In the genomic region with DNA sequence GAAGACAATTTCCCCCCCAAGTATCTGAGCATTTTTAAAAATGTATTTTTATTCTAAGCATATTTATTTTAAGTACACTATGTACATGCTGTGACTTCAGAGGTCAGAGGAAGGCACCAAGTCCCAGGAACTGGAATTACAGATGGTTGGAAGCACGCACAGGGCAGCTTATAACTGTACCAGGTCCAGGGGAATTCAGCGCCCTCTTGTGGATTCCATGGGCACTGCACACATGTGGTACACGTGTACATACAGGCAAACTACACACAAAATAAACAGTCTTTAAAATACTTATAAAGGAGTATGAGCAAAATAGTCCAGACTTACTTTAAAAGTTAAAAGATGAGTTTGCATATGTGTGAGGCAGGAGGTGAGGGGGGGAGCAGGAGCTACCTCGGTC, we compare ENCODE assay signal across 11 mouse cellular contexts. TPM values are rescaled to one million over a fixed set of nuclear protein-coding genes. Genes with fewer than 3 reads are reported as not detected.
A peak's percentile ranks its signal among the peaks of the same experiment; 100 is the strongest.
DNase-seq lines count a peak whose midpoint lies in the region; ATAC-seq and TF ChIP-seq lines count a peak whose summit lies in the region.
"Had no signal": no experiment of that assay in that cellular context is flagged by ENCODE, and none has a peak within 500 bp of the region (broad histone marks: within the 10 kb centered on the region; RNA-seq: fewer than 3 reads in every experiment).

No protein-coding gene starts in this region.

- H3K4me3 ChIP-seq in intestine, embryonic 14.5 days (ENCODE audit: low read depth, low read length) = no peak overlapping the region
- no peak overlapping the region for H3K4me3 ChIP-seq in intestine, embryonic 15.5 days (replicated peaks)
- H3K4me3 ChIP-seq in midbrain, postnatal 0 days (ENCODE audit: low read depth, low read length) = no peak overlapping the region
- H3K4me3 ChIP-seq in midbrain, embryonic 16.5 days (ENCODE audit: low read depth, low read length) = no peak overlapping the region
- H3K4me3 ChIP-seq in hindbrain, embryonic 12.5 days = no peak overlapping the region
- H3K4me3 ChIP-seq: midbrain, embryonic 12.5 days had no signal

- 84% methylated on average over 4 of the region's 4 CpGs for whole genome bisulfite sequencing in intestine, embryonic 14.5 days
- 77% methylated on average over 4 of the region's 4 CpGs for WGBS in intestine, embryonic 15.5 days
- 85% methylated on average over 4 of the region's 4 CpGs for WGBS in midbrain, postnatal 0 days
- WGBS in midbrain, embryonic 16.5 days = 87% methylated on average over 4 of the region's 4 CpGs
- WGBS in hindbrain, embryonic 12.5 days = 83% methylated on average over 4 of the region's 4 CpGs

- H3K4me1 ChIP-seq in intestine, embryonic 14.5 days (replicated peaks; ENCODE audit: control insufficient read depth, insufficient read depth, low read length) = peaks cover 34% of the 10 kb centered on the region
- peaks cover 18% of the 10 kb centered on the region for H3K4me1 ChIP-seq in intestine, embryonic 15.5 days (replicated peaks)
- no peaks in the 10 kb centered on the region for H3K4me1 ChIP-seq in midbrain, postnatal 0 days (ENCODE audit: insufficient read depth, low read length)
- no peaks in the 10 kb centered on the region for H3K4me1 ChIP-seq in midbrain, embryonic 16.5 days (ENCODE audit: control insufficient read depth, insufficient read depth, low read length)
- H3K4me1 ChIP-seq in hindbrain, embryonic 12.5 days = no peaks in the 10 kb centered on the region
- H3K4me1 ChIP-seq: midbrain, embryonic 12.5 days had no signal

- ATAC-seq in intestine, embryonic 14.5 days (replicated peaks; ENCODE audit: low FRiP score, low TSS enrichment, low read depth) = no peak
- ATAC-seq in intestine, embryonic 15.5 days = no peak
- no peak for ATAC-seq in midbrain, postnatal 0 days (ENCODE audit: low FRiP score)
- ATAC-seq in midbrain, embryonic 16.5 days = no peak
- no peak for ATAC-seq in megakaryocyte-erythroid progenitor cell, adult 5-6 weeks (replicated peaks; ENCODE audit: low FRiP score, low TSS enrichment, poor library complexity, severe bottlenecking)
- ATAC-seq in hindbrain, embryonic 12.5 days (ENCODE audit: low FRiP score) = no peak
- ATAC-seq: Patski had no signal

- H3K27ac ChIP-seq in intestine, embryonic 14.5 days (ENCODE audit: low read depth) = peak overlapping the region; percentile 91
- no peak overlapping the region for H3K27ac ChIP-seq in intestine, embryonic 15.5 days
- H3K27ac ChIP-seq in midbrain, postnatal 0 days (ENCODE audit: low read depth, low read length) = no peak overlapping the region
- no peak overlapping the region for H3K27ac ChIP-seq in midbrain, embryonic 16.5 days (ENCODE audit: low read length)
- H3K27ac ChIP-seq in hindbrain, embryonic 12.5 days = no peak overlapping the region
- H3K27ac ChIP-seq: midbrain, embryonic 12.5 days had no signal

- peak; percentile 55 for TF ChIP-seq CTCF in midbrain, postnatal 0 days (IDR thresholded peaks at IDR 0.05)

- no peaks in the 10 kb centered on the region for H3K27me3 ChIP-seq in intestine, embryonic 14.5 days (replicated peaks; ENCODE audit: control insufficient read depth, insufficient read depth, low read length)
- H3K27me3 ChIP-seq in intestine, embryonic 15.5 days (replicated peaks) = no peaks in the 10 kb centered on the region
- H3K27me3 ChIP-seq in midbrain, postnatal 0 days (ENCODE audit: insufficient read depth, low read length) = no peaks in the 10 kb centered on the region
- H3K27me3 ChIP-seq in midbrain, embryonic 16.5 days (ENCODE audit: control insufficient read depth, insufficient read depth, low read depth, low read length) = no peaks in the 10 kb centered on the region
- H3K27me3 ChIP-seq in splenic B cell, adult 2 months (ENCODE audit: control insufficient read depth, insufficient read depth, low read length, poor library complexity, severe bottlenecking) = no peaks in the 10 kb centered on the region
- no peaks in the 10 kb centered on the region for H3K27me3 ChIP-seq in hindbrain, embryonic 12.5 days
- H3K27me3 ChIP-seq: midbrain, embryonic 12.5 days; Patski had no signal

- DNase-seq in intestine, embryonic 14.5 days (ENCODE audit: low spot score) = no peak
- no peak for DNase-seq in midbrain, postnatal 0 days (ENCODE audit: low spot score)
- peak; percentile 36 for DNase-seq in WW6 (ENCODE audit: low read depth, low spot score)
- DNase-seq in splenic B cell, adult 2 months (ENCODE audit: low read depth, low spot score) = peak; percentile 3
- DNase-seq: heart, postnatal 10 days had no signal

- H3K4me2 ChIP-seq in intestine, embryonic 14.5 days (ENCODE audit: low read length) = no peak overlapping the region
- H3K4me2 ChIP-seq in intestine, embryonic 15.5 days (replicated peaks) = no peak overlapping the region
- H3K4me2 ChIP-seq in midbrain, postnatal 0 days (ENCODE audit: low read depth, low read length, poor library complexity, severe bottlenecking) = no peak overlapping the region
- no peak overlapping the region for H3K4me2 ChIP-seq in midbrain, embryonic 16.5 days (ENCODE audit: low read length)
- no peak overlapping the region for H3K4me2 ChIP-seq in hindbrain, embryonic 12.5 days (replicated peaks)
- H3K4me2 ChIP-seq: midbrain, embryonic 12.5 days had no signal

- no peak overlapping the region for H3K9ac ChIP-seq in intestine, embryonic 14.5 days (ENCODE audit: low read length)
- no peak overlapping the region for H3K9ac ChIP-seq in intestine, embryonic 15.5 days
- H3K9ac ChIP-seq in midbrain, postnatal 0 days (replicated peaks; ENCODE audit: low read length, poor library complexity, severe bottlenecking) = no peak overlapping the region
- H3K9ac ChIP-seq in midbrain, embryonic 16.5 days (ENCODE audit: low read depth, low read length) = no peak overlapping the region
- H3K9ac ChIP-seq in hindbrain, embryonic 12.5 days = no peak overlapping the region
- H3K9ac ChIP-seq: midbrain, embryonic 12.5 days had no signal

- H3K9me3 ChIP-seq in intestine, embryonic 14.5 days (ENCODE audit: control insufficient read depth, low read length) = no peaks in the 10 kb centered on the region
- H3K9me3 ChIP-seq in intestine, embryonic 15.5 days = no peaks in the 10 kb centered on the region
- H3K9me3 ChIP-seq in midbrain, postnatal 0 days (ENCODE audit: low read length) = no peaks in the 10 kb centered on the region
- no peaks in the 10 kb centered on the region for H3K9me3 ChIP-seq in midbrain, embryonic 16.5 days (replicated peaks; ENCODE audit: control insufficient read depth, low read length, poor library complexity, severe bottlenecking)
- no peaks in the 10 kb centered on the region for H3K9me3 ChIP-seq in hindbrain, embryonic 12.5 days (replicated peaks)
- H3K9me3 ChIP-seq: midbrain, embryonic 12.5 days had no signal

- no peaks in the 10 kb centered on the region for H3K36me3 ChIP-seq in intestine, embryonic 14.5 days (ENCODE audit: control insufficient read depth, insufficient read depth, low read length)
- no peaks in the 10 kb centered on the region for H3K36me3 ChIP-seq in intestine, embryonic 15.5 days
- peaks cover 4% of the 10 kb centered on the region; the same call in 1 of the 2 replicates for H3K36me3 ChIP-seq in midbrain, postnatal 0 days (ENCODE audit: insufficient read depth, low read length)
- 0 out of 2 replicates have a peak, but pooled peaks cover 3% of the 10 kb centered on the region for H3K36me3 ChIP-seq in midbrain, embryonic 16.5 days (ENCODE audit: control insufficient read depth, insufficient read depth, low read length)
- H3K36me3 ChIP-seq in splenic B cell, adult 2 months (ENCODE audit: control insufficient read depth, insufficient read depth, low read length, poor library complexity, severe bottlenecking) = no peaks in the 10 kb centered on the region
- no peaks in the 10 kb centered on the region for H3K36me3 ChIP-seq in hindbrain, embryonic 12.5 days
- H3K36me3 ChIP-seq: midbrain, embryonic 12.5 days had no signal

RNA-seq across cellular contexts. Expression of a gene that starts 45.5 kb away (rescaled TPM):
- 3.5 and 3.9 TPM in 2 replicates for polyA plus RNA-seq in intestine, embryonic 14.5 days (2014; fragmentation: Nextera tagmentation; extraction: Ambion mirVana)
- 2.5 and 2.7 TPM in 2 replicates for polyA plus RNA-seq in intestine, embryonic 15.5 days (2015; fragmentation: Nextera tagmentation; extraction: Ambion mirVana)
- 61.1 and 77.0 TPM in 2 replicates for total RNA-seq in midbrain, postnatal 0 days (2014; rRNA removed)
- 12.2 and 13.5 TPM in 2 replicates for polyA plus RNA-seq in midbrain, postnatal 0 days (2015; fragmentation: Nextera tagmentation; extraction: Ambion mirVana)
- polyA plus RNA-seq in midbrain, embryonic 16.5 days (2015; fragmentation: Nextera tagmentation; extraction: Ambion mirVana) = 12.2 and 13.7 TPM in 2 replicates
- not detected in 2 replicates for total RNA-seq in megakaryocyte-erythroid progenitor cell, adult 5-6 weeks (2014; fragmentation: Nextera tagmentation)
- total RNA-seq in megakaryocyte-erythroid progenitor cell, adult 5-6 weeks (2017) = not detected in 2 replicates
- polyA plus RNA-seq in hindbrain, embryonic 12.5 days (2016; fragmentation: Nextera tagmentation; extraction: Ambion mirVana) = 5.9 and 6.4 TPM in 2 replicates

Comparison
In these comparisons a context has a peak if more than half of its experiments do, and no peak if none do; other contexts are left out.
1. DNase-seq: peak in WW6 (single experiment) and splenic B cell, adult 2 months (single experiment); none in intestine, embryonic 14.5 days (single experiment) and midbrain, postnatal 0 days (single experiment).